Mouse (Mus musculus): ENCODE data around the gene Dnah8. TPM values are rescaled to one million over a fixed set of nuclear protein-coding genes. Genes with fewer than 3 reads are reported as not detected.

Gene Dnah8
- polyA plus RNA-seq, 1 experiment from 2014 or later, result 9.2 TPM

DNA sequence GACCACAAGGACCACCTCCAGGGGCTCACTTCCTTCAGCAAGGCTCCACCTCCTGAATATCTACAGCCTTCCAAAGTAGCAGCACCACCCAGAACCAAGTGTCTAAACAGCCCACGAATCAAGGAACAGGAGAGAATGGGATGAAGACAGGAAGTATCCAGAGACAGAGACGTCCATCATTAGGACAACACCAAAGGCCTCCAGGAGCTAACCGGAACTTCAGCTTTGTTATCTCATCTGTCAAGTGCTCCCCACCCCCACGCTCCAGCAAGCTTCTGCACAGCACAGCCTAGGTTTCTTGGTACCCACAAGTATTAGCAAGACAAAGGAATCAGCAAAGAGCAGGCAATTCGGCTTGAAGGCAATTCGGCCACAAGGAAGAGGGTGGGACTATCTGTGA, 254.5 kb downstream of the Dnah8 start:
- H3K27me3 ChIP-seq (ENCODE audit: control insufficient read depth, insufficient read depth, low read depth, low read length), result no peaks in the 10 kb centered on the region; the same call in 1 of the 2 replicates
- H3K4me3 ChIP-seq (ENCODE audit: low read length), result no peak overlapping the region
- no peak overlapping the region for H3K4me2 ChIP-seq (ENCODE audit: low read depth, low read length)
- 0 out of 2 replicates have a peak overlapping the region, but pooled peaks have one; percentile 16 for H3K27ac ChIP-seq (ENCODE audit: low read length)
- no peaks in the 10 kb centered on the region; the same call in 1 of the 2 replicates for H3K36me3 ChIP-seq (ENCODE audit: control insufficient read depth, insufficient read depth, low read length)
- no peak overlapping the region for H3K9ac ChIP-seq (ENCODE audit: low read length)
- ATAC-seq (ENCODE audit: low read depth), result peak; percentile 21; the same call in 1 of the 2 replicates
- H3K4me1 ChIP-seq (replicated peaks; ENCODE audit: control insufficient read depth, insufficient read depth, low read length), result peaks cover 11% of the 10 kb centered on the region
- 19% methylated on average over 6 of the region's 6 CpGs for WGBS
- H3K9me3 ChIP-seq (ENCODE audit: control insufficient read depth, low read length), result peaks cover 8% of the 10 kb centered on the region; the same call in 1 of the 2 replicates

DNA sequence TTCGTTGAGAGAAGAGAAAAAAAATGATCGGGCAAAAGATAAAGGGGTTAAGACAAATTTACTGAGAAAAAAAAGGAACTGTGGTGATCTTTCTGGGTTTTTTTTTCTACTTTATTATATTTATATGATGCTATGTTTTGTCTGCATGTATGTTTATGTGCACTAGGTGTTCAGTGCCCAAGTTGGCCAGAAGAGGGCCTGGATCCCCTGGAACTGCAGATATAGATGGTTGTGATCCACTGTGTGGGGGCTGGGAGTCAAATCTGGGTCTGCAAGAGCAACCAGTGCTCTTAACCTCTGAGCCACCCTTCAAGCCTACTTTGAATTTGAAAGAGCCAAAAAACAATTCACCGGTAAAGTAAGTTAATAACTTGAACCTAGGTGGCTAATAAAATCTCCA, 256.2 kb downstream of the Dnah8 start:
- Histone ChIP-seq H3K27me3 (ENCODE audit: control insufficient read depth, insufficient read depth, low read depth, low read length) (no peaks in the 10 kb centered on the region; the same call in 1 of the 2 replicates), H3K9me3 (ENCODE audit: control insufficient read depth, low read length) (peaks cover 5% of the 10 kb centered on the region; the same call in 1 of the 2 replicates), H3K4me2 (ENCODE audit: low read depth, low read length) (no peak overlapping the region), H3K4me3 (ENCODE audit: low read length) (no peak overlapping the region), H3K36me3 (ENCODE audit: control insufficient read depth, insufficient read depth, low read length) (no peaks in the 10 kb centered on the region; the same call in 1 of the 2 replicates), H3K27ac (ENCODE audit: low read length) (no peak overlapping the region), H3K4me1 (replicated peaks; ENCODE audit: control insufficient read depth, insufficient read depth, low read length) (peaks cover 11% of the 10 kb centered on the region), H3K9ac (ENCODE audit: low read length) (no peak overlapping the region)
- ATAC-seq (ENCODE audit: low read depth), result no peak
- WGBS, result 82% methylated on average over 3 of the region's 3 CpGs

DNA sequence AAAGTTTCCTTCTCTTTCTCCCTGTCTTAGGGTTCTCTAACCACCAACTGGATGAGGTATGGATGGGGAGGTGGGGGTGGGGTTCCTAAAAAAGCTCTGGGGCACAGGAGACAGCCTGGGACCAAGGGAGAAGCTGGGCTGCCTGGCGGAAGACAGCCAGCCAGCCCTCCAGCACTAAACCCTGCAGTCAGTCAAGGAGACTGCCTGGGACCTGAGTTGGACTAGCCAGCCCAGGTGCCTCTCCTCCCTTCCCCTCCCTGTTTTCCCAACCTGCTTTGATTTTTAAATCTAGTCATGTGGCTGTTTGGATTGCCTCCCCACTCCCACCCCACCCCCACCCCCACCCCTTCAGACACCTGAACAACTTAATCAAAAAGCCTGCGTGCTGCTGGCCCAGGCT, 256.8 kb downstream of the Dnah8 start:
- Histone ChIP-seq H3K36me3 (ENCODE audit: control insufficient read depth, insufficient read depth, low read length) (no peaks in the 10 kb centered on the region; the same call in 1 of the 2 replicates), H3K27ac (ENCODE audit: low read length) (no peak overlapping the region), H3K9me3 (ENCODE audit: control insufficient read depth, low read length) (peaks cover 5% of the 10 kb centered on the region; the same call in 1 of the 2 replicates), H3K4me2 (ENCODE audit: low read depth, low read length) (no peak overlapping the region), H3K4me3 (ENCODE audit: low read length) (no peak overlapping the region), H3K27me3 (ENCODE audit: control insufficient read depth, insufficient read depth, low read depth, low read length) (no peaks in the 10 kb centered on the region; the same call in 1 of the 2 replicates), H3K9ac (ENCODE audit: low read length) (no peak overlapping the region), H3K4me1 (replicated peaks; ENCODE audit: control insufficient read depth, insufficient read depth, low read length) (peaks cover 11% of the 10 kb centered on the region)
- WGBS, result 55% methylated on average over 2 of the region's 2 CpGs
- ATAC-seq (ENCODE audit: low read depth), result no peak

DNA sequence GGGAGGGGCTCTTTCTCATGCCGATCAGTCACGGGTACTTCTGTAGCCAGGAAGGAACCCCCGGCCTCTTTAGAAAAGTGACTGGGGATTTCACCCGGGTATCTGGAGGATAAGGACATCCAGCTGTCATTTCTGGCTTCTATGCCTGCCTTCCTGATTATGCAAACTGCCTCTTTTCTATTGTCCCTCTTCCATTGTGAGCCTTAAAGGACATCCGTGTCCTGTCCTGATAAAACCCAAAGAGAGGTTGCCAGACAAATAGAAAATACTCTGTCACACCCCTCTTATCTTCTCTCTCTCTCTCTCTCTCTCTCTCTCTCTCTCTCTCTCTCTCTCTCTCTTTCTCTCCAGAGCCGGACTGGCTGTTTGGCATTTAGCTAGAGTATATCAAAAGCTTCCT, 258.1 kb downstream of the Dnah8 start:
- H3K9ac ChIP-seq (ENCODE audit: low read length), result no peak overlapping the region; the same call in 1 of the 2 replicates
- H3K27ac ChIP-seq (ENCODE audit: low read length), result peak overlapping the region; percentile 87
- no peaks in the 10 kb centered on the region for H3K9me3 ChIP-seq (ENCODE audit: control insufficient read depth, low read length)
- H3K4me1 ChIP-seq (replicated peaks; ENCODE audit: control insufficient read depth, insufficient read depth, low read length), result peaks cover 11% of the 10 kb centered on the region
- 2% methylated on average over 6 of the region's 6 CpGs for WGBS
- no peaks in the 10 kb centered on the region for H3K36me3 ChIP-seq (ENCODE audit: control insufficient read depth, insufficient read depth, low read length)
- H3K4me2 ChIP-seq (ENCODE audit: low read depth, low read length), result no peak overlapping the region
- no peaks in the 10 kb centered on the region; the same call in 1 of the 2 replicates for H3K27me3 ChIP-seq (ENCODE audit: control insufficient read depth, insufficient read depth, low read depth, low read length)
- peak; percentile 72 for ATAC-seq (ENCODE audit: low read depth)
- H3K4me3 ChIP-seq (ENCODE audit: low read length), result no peak overlapping the region

DNA sequence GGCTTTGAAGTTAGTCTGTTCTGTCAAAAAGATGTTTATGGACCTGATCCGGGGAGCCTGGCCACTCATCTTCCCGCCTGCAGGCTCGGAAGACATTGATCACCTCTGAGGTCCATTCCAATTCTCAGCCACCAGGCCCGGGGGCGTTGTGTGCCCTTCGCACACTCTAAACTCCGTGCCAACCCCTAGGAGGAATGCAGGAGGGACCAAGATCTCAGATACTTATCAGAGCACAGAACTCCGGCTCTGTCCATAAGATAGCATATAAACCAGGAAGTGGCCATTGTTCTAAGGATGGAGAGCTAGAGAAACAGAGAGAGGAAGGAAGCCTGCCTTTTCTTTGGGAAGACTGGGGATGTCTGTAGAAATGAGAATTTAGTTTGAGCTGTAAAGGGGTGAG, 259.4 kb downstream of the Dnah8 start:
- Histone ChIP-seq H3K9me3 (ENCODE audit: control insufficient read depth, low read length) (no peaks in the 10 kb centered on the region), H3K27ac (ENCODE audit: low read length) (peak overlapping the region; percentile 87), H3K27me3 (ENCODE audit: control insufficient read depth, insufficient read depth, low read depth, low read length) (no peaks in the 10 kb centered on the region; the same call in 1 of the 2 replicates), H3K4me2 (ENCODE audit: low read depth, low read length) (no peak overlapping the region), H3K4me3 (ENCODE audit: low read length) (no peak overlapping the region), H3K9ac (ENCODE audit: low read length) (no peak overlapping the region), H3K36me3 (ENCODE audit: control insufficient read depth, insufficient read depth, low read length) (no peaks in the 10 kb centered on the region), H3K4me1 (replicated peaks; ENCODE audit: control insufficient read depth, insufficient read depth, low read length) (peaks cover 11% of the 10 kb centered on the region)
- ATAC-seq (ENCODE audit: low read depth), result peak; percentile 66
- 58% methylated on average over 8 of the region's 8 CpGs for WGBS

DNA sequence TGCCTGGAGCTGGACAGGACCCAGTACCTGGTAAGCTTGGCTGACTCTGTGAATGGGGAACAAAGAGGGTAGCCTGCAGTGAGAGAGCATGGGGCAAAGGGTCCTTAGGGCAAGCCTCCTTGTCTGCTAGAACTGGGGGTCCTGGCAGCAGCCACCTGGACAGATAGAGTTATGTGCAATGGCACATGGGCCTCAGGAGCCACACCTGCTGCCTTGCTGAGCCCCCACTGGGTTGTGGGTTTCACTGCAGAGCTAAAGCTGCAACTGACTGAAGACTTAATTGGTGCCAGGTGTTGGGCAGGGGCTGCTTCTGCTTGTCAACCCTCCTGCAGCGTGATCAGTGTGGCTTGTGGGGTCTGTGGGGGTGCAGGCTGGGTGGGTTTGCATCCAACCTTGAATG, 267.9 kb downstream of the Dnah8 start:
- Histone ChIP-seq H3K4me1 (replicated peaks; ENCODE audit: control insufficient read depth, insufficient read depth, low read length) (no peaks in the 10 kb centered on the region), H3K27ac (ENCODE audit: low read length) (no peak overlapping the region), H3K9ac (ENCODE audit: low read length) (no peak overlapping the region), H3K4me2 (ENCODE audit: low read depth, low read length) (no peak overlapping the region), H3K9me3 (ENCODE audit: control insufficient read depth, low read length) (no peaks in the 10 kb centered on the region), H3K36me3 (ENCODE audit: control insufficient read depth, insufficient read depth, low read length) (no peaks in the 10 kb centered on the region), H3K4me3 (ENCODE audit: low read length) (no peak overlapping the region), H3K27me3 (ENCODE audit: control insufficient read depth, insufficient read depth, low read depth, low read length) (no peaks in the 10 kb centered on the region)
- WGBS, result 28% methylated on average over 1 of the region's 1 CpGs
- no peak for ATAC-seq (ENCODE audit: low read depth)

DNA sequence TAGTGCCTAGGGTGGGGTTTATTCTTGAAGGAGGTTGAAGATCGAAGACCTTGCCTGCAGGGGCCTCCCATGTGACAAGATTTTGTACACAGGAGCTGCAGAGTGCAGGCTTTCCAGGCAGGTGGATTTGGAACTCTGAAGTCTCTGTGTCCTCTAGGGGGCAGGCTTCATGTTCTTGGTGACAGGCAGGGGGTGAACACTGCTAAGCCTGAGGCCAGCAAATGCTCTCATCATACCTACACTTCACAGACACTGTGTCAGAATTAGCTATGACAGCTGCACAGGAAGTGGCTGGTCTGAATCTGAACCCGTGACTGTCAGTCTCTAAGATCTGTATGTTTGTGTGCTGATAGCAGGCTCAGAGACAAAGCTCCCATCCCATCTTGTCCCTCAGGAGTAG, 268.6 kb downstream of the Dnah8 start:
- no peak overlapping the region for H3K9ac ChIP-seq (ENCODE audit: low read length)
- H3K4me3 ChIP-seq (ENCODE audit: low read length), result no peak overlapping the region
- H3K27ac ChIP-seq (ENCODE audit: low read length), result no peak overlapping the region
- no peaks in the 10 kb centered on the region for H3K4me1 ChIP-seq (replicated peaks; ENCODE audit: control insufficient read depth, insufficient read depth, low read length)
- no peak for ATAC-seq (ENCODE audit: low read depth)
- no peak overlapping the region for H3K4me2 ChIP-seq (ENCODE audit: low read depth, low read length)
- WGBS, result 21% methylated on average over 2 of the region's 2 CpGs
- no peaks in the 10 kb centered on the region for H3K27me3 ChIP-seq (ENCODE audit: control insufficient read depth, insufficient read depth, low read depth, low read length)
- H3K36me3 ChIP-seq (ENCODE audit: control insufficient read depth, insufficient read depth, low read length), result no peaks in the 10 kb centered on the region
- no peaks in the 10 kb centered on the region for H3K9me3 ChIP-seq (ENCODE audit: control insufficient read depth, low read length)

DNA sequence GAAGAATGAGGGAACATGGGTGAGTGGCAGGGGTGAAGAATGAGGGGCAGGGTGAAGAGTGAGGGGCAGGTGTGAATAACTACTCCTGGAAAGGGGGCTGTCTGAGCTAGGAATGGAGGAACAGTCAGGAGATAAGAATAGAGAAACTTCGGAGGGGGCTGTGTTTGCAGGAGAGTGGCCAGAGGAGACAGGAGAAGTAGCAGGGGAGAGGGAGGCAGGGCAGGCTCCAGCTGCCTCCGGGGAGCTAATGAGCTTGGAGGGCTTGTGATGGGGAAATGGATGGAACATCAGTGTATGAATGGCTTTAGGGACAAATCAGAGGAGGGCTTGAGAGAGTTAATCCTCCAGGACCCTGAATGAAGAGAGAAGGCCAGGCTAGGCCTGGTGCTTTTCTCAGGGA, 272.9 kb downstream of the Dnah8 start:
- no peak overlapping the region for H3K4me3 ChIP-seq (ENCODE audit: low read length)
- no peak overlapping the region for H3K27ac ChIP-seq (ENCODE audit: low read length)
- no peaks in the 10 kb centered on the region for H3K9me3 ChIP-seq (ENCODE audit: control insufficient read depth, low read length)
- WGBS, result 10% methylated on average over 2 of the region's 2 CpGs
- H3K27me3 ChIP-seq (ENCODE audit: control insufficient read depth, insufficient read depth, low read depth, low read length), result peaks cover 14% of the 10 kb centered on the region
- ATAC-seq (ENCODE audit: low read depth), result no peak
- peaks cover 6% of the 10 kb centered on the region; the same call in 1 of the 2 replicates for H3K4me1 ChIP-seq (replicated peaks; ENCODE audit: control insufficient read depth, insufficient read depth, low read length)
- no peak overlapping the region for H3K4me2 ChIP-seq (ENCODE audit: low read depth, low read length)
- H3K9ac ChIP-seq (ENCODE audit: low read length), result no peak overlapping the region
- H3K36me3 ChIP-seq (ENCODE audit: control insufficient read depth, insufficient read depth, low read length), result no peaks in the 10 kb centered on the region

DNA sequence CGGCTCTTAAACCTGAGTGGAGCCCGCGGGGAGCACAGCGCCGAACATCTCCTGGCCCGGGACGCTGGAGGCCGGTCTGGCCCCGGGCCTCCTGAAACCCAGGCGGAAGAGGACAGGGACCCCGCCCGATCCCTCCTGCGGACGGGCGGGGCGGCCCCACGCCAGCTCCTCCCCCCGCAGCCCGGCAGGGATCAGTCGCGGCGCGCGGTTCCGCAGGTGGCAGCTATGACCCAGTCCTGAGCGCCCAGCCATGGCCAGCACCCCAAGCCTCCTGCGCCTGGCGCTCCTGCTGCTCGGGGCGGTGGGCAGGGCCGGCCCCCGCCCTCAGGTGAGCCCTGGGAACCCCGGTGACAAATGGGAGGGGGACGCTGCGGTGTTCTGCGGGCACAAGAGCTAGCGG, 277.5 kb downstream of the Dnah8 start, which contains the start of gene Glp1r:
Glp1r (plus strand) TSS at position 191 of the 400 bp plus-strand sequence.
- H3K4me3 ChIP-seq (ENCODE audit: low read length), result peak within 1 kb of the TSS; percentile 55
- H3K9ac ChIP-seq (ENCODE audit: low read length), result peak within 1 kb of the TSS; percentile 73
- H3K36me3 ChIP-seq (ENCODE audit: control insufficient read depth, insufficient read depth, low read length), result no peaks in the 10 kb centered on the region
- H3K4me2 ChIP-seq (ENCODE audit: low read depth, low read length), result peak within 1 kb of the TSS; percentile 80
- peaks cover 21% of the 10 kb centered on the region for H3K27me3 ChIP-seq (ENCODE audit: control insufficient read depth, insufficient read depth, low read depth, low read length)
- 0% methylated on average over 33 of the region's 37 CpGs for WGBS
- H3K9me3 ChIP-seq (ENCODE audit: control insufficient read depth, low read length), result no peaks in the 10 kb centered on the region
- ATAC-seq (ENCODE audit: low read depth), result peak; percentile 70
- peaks cover 6% of the 10 kb centered on the region; the same call in 1 of the 2 replicates for H3K4me1 ChIP-seq (replicated peaks; ENCODE audit: control insufficient read depth, insufficient read depth, low read length)
- no peak within 1 kb of the TSS for H3K27ac ChIP-seq (ENCODE audit: low read length)

Measured in lung, embryonic 16.5 days (tissue).